Mouse (Mus musculus): ENCODE measurements at regions not wholly inside any gene's neighbourhood (a gene's known extent, or its start where the extent isn't known, plus 50 kb on each side); places are given as distances from the start of the nearest gene placed in this dataset.

- TF ChIP-seq CTCF (IDR thresholded peaks at IDR 0.05; ENCODE audit: low read depth): no peak
- no peak for TF ChIP-seq EP300 (IDR thresholded peaks at IDR 0.05; ENCODE audit: low read depth)
These were observed 1154.3 kb downstream of the Adam3 start for GRCm38 (mm10) chr8:23571338-23571737.
